Mouse (Mus musculus) erythroid progenitor cell, adult 5-6 weeks (primary cell): ENCODE measurements around the gene Cdh23. TPM values are rescaled to one million over a fixed set of nuclear protein-coding genes. Genes with fewer than 3 reads are reported as not detected.

ENCODE experiments used
- ATAC-seq: replicated peaks from 2 replicates; pipeline ENCODE4 v1.8.0; 2016; ENCODE audit warnings: moderate number of reproducible peaks, mild to moderate bottlenecking, moderate TSS enrichment, inconsistent platforms; ENCODE audit not compliant: poor library complexity, low FRiP score, severe bottlenecking
- total RNA-seq, 2 experiments: library from RNA; stranded (forward) in 1 of 2; stranded (reverse) in 1 of 2; fragments of 150-400 nt in 1 of 2; fragments of 186-747, 209-891 nt in 1 of 2; gene quantifications; 2 replicates each; pipeline versions ENCODE4 v1.2.3 to v1.2.4; 2015 to 2017; ENCODE audit warnings: low replicate concordance in 2 of 2

Gene Cdh23
- total RNA-seq, 2 experiments from 2014 or later, result not detected

- no peak for ATAC-seq
Measured at GRCm38 (mm10) chr10:60530633-60531032, 165.7 kb downstream of the Cdh23 start.

- no peak for ATAC-seq
Measured at GRCm38 (mm10) chr10:60527949-60528348, 168.3 kb downstream of the Cdh23 start.

GRCm38 (mm10) chr10:60525081-60525480 is 171.2 kb downstream of the Cdh23 start:
- ATAC-seq, result no peak

GRCm38 (mm10) chr10:60516286-60516685 is 180.0 kb downstream of the Cdh23 start:
- ATAC-seq, result no peak

GRCm38 (mm10) chr10:60498538-60498937 is 197.8 kb downstream of the Cdh23 start:
- ATAC-seq, result no peak

GRCm38 (mm10) chr10:60495070-60495469 is 201.2 kb downstream of the Cdh23 start:
- ATAC-seq, result no peak

- no peak for ATAC-seq
Measured at GRCm38 (mm10) chr10:60491538-60491937, 204.8 kb downstream of the Cdh23 start.

GRCm38 (mm10) chr10:60481381-60481780 is 214.9 kb downstream of the Cdh23 start:
- no peak for ATAC-seq

GRCm38 (mm10) chr10:60474549-60474948 is 221.7 kb downstream of the Cdh23 start:
- no peak for ATAC-seq

GRCm38 (mm10) chr10:60473782-60474322 is 222.4 kb downstream of the Cdh23 start:
- no peak for ATAC-seq

- ATAC-seq, result no peak
Measured at GRCm38 (mm10) chr10:60467752-60468151, 228.5 kb downstream of the Cdh23 start.

GRCm38 (mm10) chr10:60463953-60464647 is 232.2 kb downstream of the Cdh23 start:
- ATAC-seq, result no peak

GRCm38 (mm10) chr10:60456662-60457397 is 239.5 kb downstream of the Cdh23 start:
- ATAC-seq, result no peak

- ATAC-seq, result no peak
Measured at GRCm38 (mm10) chr10:60455193-60455592, 241.1 kb downstream of the Cdh23 start.

- ATAC-seq, result no peak
Measured at GRCm38 (mm10) chr10:60447186-60447585, 249.1 kb downstream of the Cdh23 start.

GRCm38 (mm10) chr10:60445031-60445593 is 251.2 kb downstream of the Cdh23 start:
- no peak for ATAC-seq

GRCm38 (mm10) chr10:60443078-60443477 is 253.2 kb downstream of the Cdh23 start:
- 0 out of 2 replicates have a peak, but pooled peaks have one; percentile 17 for ATAC-seq

- no peak for ATAC-seq
Measured at GRCm38 (mm10) chr10:60442321-60442720, 254.0 kb downstream of the Cdh23 start.

GRCm38 (mm10) chr10:60432679-60433078 is 263.6 kb downstream of the Cdh23 start:
- no peak for ATAC-seq

GRCm38 (mm10) chr10:60430591-60430990 is 265.7 kb downstream of the Cdh23 start:
- ATAC-seq, result no peak

- no peak for ATAC-seq
Measured at GRCm38 (mm10) chr10:60430001-60430400, 266.3 kb downstream of the Cdh23 start.
